Mouse (Mus musculus) A20 (cell line): ENCODE results near the gene Csnk2b.
A peak's percentile ranks its signal among the peaks of the same experiment; 100 is the strongest.

Experiments
- DNase-seq: peaks from one replicate; pipeline ENCODE4 v3.0.0-alpha.2; 2011; ENCODE audit warnings: low read depth, low spot score

Gene Csnk2b

DNA sequence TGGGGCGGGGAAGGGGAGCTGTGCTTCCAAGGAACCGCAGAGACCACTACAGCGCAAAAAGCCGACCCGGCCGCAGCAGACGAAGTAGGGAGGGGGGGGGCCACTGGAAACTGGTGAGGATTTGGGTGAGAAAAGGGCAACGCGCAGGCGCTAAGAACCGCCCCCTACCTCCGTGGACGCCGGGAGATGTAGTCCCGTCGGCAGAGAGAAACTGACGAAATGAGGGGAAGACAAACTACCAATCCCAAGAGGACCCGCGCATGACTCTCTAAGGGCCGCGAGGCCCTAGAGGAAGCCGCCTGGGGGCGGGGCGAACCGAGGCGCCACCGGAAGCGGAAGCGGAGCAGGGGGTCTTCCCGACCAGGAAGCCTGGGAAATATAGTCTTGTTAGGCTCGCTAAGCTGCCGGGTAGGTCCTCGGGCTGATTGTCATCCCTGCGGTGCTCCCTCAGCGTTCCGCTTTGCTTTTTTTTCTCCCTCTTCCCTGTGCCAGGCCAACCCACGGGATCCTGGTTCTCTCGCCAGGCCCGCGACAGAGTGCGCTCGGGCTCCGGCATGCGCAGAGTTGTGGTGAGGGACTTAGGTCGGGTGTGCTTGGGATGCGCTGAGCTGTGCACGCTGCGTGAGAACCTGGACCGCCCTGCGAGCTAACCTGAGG lies 582 bp downstream of the Csnk2b start, which contains the start of gene Gpank1:
Gene Gpank1, plus strand, starts transcription at position 313 of the 657 bp plus-strand sequence.
- peak; percentile 99 for DNase-seq

DNA sequence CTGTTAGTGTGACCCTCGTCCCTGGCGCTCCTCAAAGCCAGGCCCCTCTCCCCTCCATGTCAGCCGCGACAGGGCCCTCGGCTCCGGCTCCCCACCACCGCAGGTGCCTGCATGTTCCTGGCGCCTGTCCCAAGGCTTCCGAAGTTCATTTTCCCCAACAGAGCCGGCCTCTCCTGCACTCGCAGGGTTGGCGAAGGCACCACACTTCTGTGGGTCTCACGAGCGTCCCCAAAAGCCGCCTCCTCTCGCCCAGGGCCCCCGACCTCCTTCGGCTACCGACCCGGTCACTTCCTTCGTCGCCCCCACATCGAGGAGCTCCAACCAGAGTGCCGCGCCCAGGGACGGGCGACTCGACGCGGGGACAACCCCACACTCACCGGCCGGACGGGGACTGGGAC lies 1.1 kb downstream of the Csnk2b start:
- DNase-seq = no peak

DNA sequence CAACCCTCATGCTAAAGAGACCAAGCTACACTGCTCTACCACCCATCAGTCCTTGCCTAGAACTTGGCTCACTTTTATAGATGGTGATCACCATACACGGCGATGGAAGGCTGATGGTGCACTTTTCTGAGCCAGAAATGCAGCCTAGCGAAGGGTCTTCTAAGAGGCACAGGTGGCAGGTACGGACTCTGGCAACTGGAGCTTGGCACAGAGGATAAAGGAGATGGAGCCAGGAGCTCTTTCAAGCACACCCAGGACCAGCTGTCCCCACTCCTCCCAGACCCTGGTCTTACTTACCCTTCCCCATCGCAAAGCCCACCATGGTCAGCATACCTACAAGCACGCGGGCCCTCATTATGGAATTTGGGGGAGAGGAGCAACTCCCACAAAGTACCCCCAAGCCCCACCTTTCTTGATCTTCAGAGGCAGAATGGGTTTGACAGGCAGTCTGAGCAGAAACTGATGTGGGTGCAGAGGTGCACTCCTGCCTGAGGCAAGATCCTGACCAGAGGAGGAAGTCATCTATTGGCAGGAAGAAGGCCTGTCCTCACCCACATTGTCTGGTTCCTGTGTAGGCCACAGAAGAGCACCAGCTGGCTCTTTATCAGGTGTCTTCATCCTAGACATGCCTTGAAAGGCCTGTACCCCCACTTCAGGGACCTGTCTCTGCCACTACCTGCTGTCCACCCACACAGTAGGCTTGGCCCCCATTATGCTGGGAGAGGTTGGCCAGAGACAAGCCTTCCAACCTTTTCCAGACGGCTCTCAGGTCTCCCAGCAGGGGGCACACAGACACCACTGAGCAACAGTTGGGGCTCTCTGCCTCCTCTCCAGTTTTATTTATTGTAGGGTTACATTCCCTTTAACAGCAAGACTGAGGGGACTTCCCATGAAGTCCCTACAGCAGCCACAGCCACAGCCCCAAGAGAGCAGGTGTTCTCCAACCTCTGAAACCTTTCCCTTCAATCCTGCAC lies 6.5 kb downstream of the Csnk2b start, which contains the start of gene Ly6g5b:
Gene Ly6g5b, minus strand, starts transcription at position 383 of the 974 bp plus-strand sequence.
- DNase-seq = peak; percentile 40

DNA sequence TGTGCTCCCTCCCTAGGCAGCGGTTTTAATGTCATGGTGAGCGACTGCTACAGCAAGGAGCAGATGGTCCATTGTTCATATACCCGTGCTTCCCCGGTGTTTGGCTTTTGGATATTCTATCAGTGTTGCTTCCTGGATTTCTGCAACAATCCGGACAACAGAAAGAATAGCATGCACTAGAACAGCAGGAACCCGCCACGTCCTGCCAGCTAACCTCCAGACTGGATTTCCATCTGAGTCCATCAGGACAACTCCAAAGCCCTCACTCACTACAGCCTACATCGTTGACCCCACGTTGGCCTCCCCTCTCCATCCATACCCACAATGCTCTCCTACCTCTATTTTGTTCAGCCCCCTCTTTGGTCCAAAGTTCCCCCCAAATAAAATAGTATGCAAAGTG lies 10.1 kb downstream of the Csnk2b start:
- DNase-seq = no peak

DNA sequence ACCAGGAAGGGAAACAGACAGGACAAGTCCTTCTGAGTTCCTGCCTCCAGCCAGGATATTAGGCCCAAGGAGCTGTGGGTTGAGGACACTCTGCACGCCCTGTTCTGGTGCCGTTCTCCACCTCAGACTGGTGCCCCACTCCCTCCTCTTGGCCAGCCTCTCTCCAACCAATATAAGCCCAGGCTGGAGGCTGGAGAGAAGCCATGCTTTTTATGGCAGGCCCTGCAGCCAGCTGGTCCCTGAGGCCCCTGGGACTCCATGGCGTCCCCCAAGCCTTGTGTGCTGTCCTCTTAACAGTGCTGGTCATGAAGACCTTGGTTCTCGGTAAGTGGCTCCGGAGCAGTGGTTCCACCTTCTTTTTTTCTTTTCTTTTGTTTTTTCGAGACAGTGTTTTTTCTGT lies 13.8 kb downstream of the Csnk2b start, which contains the start of gene Ly6g5c:
Gene Ly6g5c, plus strand, starts transcription at position 183 of the 400 bp plus-strand sequence.
- no peak for DNase-seq

DNA sequence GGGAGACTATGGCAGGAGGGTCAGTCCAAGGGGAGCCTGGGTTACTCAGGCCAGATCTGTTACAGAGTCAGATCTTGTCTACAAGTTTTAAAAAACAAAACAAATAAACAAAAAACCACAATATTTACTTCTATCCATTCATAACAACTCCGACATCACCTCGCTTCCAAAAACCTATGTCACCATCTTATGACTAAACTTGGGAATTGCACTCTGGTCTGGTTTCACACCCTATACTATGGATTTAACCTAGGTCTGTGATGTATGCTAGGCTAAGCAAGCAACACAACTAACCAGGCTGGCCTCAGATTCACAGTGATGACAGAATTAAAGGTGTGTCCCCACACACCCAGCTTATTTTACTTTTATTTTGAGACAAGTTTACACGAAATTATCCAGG lies 15.3 kb downstream of the Csnk2b start:
- no peak for DNase-seq

DNA sequence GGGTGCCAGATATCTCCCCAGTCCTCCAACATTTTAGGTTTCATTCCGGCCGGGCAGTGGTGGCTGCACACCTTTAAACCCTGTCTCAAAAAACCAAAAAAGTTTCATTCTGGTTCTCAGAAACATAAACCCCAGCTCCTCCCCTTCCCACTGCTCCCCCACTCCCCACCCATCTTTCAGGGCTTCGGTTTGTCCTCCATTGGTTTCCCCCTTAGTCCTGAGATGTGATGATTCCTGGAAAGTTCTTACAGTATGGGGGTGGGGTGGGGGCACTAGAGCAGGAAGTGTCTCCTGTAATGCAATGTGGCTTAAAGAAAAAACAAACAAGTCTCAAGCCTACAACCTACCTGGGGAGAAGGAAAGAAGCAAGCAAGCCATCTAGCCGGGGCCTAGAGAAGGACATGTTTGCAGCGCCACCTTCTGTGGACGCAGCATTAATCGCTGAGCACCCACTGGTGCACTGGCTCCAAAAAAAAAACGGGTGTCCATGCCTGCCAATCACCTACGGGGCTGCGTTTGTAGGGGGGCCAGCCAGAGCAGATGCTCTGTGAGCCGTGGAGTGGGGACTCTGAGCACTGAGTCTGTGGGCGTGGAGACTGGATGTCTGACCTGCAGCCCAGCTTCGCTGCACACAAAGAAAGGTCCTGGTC lies 16.0 kb downstream of the Csnk2b start:
- peak; percentile 58 for DNase-seq

DNA sequence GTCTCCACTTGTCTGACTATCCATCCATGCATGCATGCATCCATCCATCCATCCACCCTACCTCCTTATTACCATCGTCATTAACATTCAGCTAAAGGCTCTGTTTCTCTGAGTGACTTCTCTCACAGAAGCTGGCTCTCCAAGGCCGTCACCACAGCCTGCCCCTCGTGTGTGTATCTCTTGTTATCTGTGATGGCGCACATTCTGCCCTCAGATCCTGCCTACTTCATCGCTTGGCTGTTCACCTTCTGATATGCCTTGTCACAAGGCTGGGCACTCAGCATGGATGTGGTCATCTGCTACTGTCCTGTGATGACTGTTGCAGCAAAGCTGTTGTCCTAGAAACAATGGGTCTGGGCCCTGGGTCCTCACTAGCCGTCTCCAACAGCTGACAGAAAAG lies 17.1 kb downstream of the Csnk2b start:
- no peak for DNase-seq

DNA sequence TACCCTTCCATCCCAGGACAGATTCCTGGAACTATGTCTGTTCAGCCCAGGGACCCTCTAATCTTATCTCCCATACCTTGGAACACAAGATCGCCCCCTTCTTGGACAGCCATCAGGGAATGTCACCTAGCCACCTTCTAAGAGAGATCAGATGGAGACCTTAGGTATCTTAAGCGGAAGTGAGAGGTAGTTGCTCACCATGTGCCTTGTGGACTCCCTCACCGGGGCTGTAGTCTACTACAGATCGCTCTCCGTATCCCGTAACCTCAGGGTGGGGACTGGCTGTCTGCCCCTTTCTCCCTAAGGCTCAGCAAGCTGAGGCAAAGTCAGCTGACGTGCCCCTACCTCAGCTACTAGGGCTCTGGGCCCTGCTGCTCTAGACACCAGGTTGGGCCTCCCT lies 17.8 kb downstream of the Csnk2b start:
- no peak for DNase-seq

DNA sequence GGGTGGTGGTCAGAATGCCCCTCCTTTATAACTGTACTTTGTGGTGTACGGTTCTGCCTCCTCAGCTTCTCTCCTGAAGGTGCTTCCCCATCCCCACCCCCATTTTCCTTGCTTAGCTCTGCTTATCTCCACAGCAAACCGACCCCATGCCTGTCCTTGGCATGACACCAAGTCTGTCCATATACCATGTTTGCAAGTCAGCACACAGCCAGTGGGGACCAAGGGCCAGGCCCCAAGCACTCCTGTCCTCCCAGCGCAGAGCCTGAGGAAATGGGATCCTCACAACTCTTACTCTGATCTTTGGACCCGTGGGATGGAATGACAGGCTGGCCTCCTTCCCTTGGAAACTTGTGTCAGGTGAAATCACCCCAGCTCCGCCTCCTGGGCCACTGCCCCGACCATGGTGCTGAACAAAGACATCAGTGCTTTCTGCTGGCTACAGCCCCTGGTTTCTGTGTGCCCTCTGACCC lies 18.6 kb downstream of the Csnk2b start:
- no peak for DNase-seq

DNA sequence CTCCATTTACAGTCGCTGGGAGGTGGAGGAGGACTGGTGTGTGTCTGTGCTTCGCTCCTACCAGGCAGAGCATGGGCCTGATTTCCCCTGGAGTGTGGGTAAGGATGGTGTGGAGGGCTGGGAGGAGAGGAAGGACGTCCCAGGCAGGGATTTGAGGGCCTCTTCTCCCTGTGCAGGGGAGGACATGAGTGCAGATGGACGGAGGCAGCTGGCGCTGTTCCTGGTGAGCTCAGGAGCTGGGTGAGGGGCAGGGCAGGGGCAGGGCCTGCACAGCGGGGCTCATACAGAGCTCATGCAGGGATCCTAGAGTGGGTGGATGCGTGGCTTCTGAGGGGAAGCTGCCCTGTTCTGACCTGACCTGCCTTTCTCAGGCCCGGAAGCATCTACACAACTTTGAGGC lies 19.6 kb downstream of the Csnk2b start:
- no peak for DNase-seq

DNA sequence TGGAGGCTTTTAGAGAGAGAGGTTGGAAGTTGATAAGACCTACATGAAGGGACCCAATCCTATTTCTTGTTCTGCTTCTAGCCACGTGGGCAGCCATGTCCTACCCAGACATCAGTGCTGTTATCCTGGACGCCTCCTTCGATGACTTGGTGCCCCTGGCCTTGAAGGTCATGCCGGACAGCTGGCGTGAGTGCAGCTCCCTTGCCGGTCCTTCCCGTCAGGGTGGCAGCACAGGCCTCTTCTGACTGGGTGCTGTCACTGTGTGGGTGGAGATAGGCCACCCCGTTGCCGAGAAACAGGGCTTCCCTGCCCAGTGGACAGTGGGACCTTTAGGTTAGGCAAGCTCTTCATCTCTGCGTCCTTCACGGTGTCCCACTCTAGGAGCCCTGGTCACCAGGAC lies 20.7 kb downstream of the Csnk2b start:
- no peak for DNase-seq

DNA sequence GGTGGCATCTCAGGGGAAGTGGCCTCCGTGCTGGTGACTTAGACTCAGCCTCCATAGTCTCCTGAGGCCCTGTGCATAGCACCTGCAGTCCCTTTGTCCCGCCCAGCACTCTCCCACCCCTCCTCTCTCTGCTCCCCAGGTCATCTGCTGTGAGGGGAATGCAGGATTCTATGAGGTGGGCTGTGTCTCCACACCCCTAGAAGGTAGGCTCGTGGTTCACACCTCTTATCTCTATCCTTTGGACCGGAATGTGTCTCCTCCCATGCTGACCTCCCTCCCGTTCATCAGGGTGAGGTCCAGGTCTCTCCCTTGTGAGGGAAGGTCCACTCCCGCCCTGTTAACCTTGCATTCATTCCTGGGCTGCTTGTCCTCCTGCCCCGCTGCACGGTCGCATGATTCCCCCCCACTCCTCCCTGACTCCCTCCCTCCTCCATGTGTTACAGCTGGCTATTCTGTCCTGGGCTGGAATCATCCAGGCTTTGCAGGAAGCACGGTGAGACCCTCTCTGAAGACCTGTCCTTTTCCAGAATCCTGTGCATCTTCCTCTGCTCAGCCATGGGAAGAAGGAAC lies 21.6 kb downstream of the Csnk2b start:
- no peak for DNase-seq

DNA sequence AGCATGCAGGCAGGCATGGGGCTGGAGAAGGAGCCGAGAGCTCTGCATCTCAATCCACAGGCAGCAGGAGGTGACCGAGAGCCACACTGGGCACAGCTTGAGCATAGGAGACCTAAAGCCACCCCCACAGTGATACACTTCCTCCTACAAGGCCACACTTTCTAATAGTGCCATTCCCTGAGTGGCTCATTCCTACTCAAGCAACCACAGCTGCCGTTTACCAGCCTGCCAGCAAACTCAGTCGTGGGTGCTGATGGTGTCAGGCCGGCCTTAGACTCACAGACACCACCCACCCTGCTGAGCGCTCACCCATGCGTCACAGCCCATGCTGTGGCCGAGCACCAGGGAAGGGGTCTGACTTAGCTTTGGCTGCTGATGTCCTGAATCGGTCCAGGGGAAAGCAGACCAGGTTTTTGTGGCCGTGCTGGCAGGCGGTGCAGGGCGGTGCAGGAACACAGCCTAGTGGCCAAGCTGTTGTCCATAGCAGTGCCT lies 24.6 kb downstream of the Csnk2b start:
- no peak for DNase-seq

DNA sequence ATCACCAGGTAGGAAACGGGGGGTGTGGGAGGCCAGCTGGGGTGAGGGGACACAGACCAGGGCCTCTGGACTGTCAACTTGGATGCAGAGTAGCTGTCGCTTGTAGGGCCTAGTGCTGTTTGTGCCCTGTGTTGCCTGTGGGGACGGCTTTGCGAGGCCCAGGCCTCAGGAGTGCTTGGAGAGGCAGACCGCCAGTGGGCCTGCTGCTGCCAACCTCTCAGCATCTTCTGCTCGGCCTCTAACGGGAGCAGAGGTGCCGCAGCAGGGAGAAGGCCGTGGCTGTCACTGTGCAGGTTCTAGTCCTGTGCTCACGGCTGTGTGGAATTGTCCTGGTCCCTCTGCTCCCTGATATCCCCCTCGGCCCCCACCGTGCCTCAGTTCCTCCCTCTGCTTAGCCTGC lies 25.3 kb downstream of the Csnk2b start:
- DNase-seq = no peak

DNA sequence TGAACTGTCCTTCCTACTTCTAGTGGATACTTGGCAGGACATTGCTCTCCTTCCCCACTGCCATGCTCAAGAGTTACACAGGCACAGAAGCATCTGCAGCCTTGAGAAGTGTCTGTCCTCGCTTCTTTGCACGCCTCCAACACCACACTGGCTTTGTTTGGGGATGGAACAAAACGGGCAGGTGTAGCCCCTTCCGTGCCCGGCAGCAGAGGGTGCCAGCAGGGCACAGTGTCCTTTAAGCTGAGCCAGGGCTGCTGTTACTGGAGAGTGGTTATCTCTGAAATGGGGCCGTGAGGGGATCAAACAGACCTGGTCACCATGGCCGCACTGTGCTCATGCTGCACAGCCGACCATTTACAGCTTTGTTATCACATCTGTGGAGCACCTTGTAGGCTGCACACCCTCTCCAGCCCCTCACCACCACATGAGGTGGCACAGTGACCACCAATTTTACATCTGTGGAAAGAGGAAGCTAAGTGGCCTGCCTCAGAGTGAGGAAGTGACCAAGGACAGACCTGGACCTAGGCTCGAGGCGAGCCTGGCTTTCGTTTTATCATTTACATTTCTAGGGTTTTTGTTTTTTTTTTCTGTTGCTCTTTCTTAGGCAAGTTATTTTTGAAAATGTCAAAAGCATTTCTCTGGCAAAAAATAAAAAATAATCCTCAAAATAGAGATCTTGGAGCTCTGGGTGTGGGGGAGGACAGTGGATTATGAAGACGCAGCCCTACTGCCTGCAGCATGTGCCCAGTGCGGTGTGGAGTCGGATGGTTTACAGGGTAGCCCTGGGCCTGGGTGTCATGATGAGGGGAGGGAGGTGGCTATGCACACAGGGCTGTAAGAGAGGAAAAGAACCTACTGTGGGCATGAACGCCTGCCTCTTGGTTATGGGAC lies 27.1 kb downstream of the Csnk2b start:
- DNase-seq = no peak

DNA sequence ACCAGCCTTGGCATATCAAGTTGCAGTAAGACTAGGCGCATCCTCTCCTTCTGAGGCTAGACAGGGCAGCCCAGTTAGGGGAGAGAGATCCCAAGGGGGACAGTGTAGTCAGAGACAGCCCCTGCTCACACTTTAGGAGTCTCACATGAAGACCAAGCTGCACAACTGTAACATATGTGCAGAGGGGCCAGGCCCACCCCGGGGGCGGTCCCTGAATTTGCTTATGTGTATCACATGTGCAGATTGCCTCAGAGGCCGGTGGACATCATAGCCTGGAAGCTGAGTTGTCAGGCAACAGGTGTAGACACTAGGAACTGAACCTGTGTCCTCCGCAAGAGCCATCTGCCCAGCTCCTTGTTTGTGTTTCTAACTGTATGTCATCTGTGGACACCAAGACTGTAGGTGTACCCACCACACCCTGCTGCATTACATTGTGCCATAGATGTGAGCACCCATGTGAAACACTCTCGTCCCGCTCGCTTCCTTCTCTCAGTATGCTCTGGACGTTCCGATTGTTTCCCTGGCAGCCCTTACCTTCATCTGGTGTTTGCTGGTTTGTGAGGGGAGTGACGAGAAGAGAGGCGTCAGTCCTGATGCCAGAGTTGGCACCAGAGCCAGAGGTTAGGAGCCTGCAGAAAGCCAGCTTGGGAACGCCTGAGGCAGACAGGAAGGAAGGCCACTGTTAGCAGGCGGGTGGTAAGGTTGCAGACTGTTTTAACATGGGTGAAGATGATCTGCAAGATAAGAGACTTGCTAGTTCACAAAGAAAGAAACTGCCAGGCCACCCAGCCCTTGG lies 29.3 kb downstream of the Csnk2b start:
- DNase-seq = no peak

DNA sequence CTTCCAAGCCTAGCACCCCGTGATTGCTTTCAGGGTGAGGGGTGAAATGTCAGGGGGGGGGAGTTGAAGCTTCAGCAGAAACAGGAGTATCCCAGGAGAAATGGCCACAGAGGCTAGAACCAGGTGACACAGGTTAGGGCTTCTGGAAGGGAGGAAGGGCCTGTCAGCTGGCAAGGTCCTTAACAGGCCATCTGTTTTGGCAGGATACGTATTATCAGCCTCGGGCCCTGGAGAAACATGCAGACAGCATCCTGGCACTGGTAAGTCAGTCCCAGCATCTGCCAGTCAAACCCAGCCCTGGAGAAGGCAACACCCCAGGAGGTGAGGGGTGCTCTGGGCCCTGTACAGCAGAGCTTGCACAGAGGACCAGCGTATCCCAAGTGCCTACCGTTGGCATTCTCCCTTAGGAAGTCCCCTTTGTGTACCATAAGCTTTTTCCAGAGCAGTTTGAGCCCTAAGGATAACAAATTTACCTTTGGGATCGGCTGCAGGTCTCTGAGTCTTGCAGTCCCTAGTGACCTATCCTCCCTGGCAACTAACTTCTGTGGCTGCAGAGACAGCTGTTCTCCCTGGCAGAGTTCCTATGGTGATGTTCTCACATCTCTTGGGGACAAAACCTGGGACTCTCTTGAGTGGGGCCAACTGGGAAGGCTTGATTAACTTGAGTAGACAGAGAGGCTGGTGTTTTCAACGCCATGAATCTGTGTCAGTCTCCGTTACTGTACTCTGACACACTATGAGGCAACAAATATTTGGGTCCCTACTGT lies 31.5 kb downstream of the Csnk2b start:
- DNase-seq = peak; percentile 23
